Mouse (Mus musculus) retina, postnatal 7 days (tissue): ENCODE data around the gene Nf1.

ENCODE experiments used
- DNase-seq: peaks from one replicate; pipeline ENCODE4 v3.0.0-alpha.2; 2012; ENCODE audit warnings: low read depth, low spot score

Gene Nf1

GRCm38 (mm10) chr11:79460756-79461450, 121.4 kb downstream of the Nf1 start:
- no peak for DNase-seq

GRCm38 (mm10) chr11:79468097-79468496, 128.6 kb downstream of the Nf1 start:
- no peak for DNase-seq

- no peak for DNase-seq
Observed at GRCm38 (mm10) chr11:79483392-79483791, 143.9 kb downstream of the Nf1 start.

GRCm38 (mm10) chr11:79483876-79484528, 144.5 kb downstream of the Nf1 start:
- DNase-seq: no peak

- DNase-seq: no peak
Observed at GRCm38 (mm10) chr11:79484721-79485120, 145.2 kb downstream of the Nf1 start.

- DNase-seq: no peak
Observed at GRCm38 (mm10) chr11:79494976-79495800, 155.7 kb downstream of the Nf1 start.

GRCm38 (mm10) chr11:79502917-79503316, 163.4 kb downstream of the Nf1 start:
- peak; percentile 9 for DNase-seq

- no peak for DNase-seq
Observed at GRCm38 (mm10) chr11:79503845-79504244, 164.4 kb downstream of the Nf1 start, which contains the start of gene Omg. Gene Omg, minus strand, starts transcription at chr11:79504084.

- no peak for DNase-seq
Observed at GRCm38 (mm10) chr11:79504506-79504905, 165.0 kb downstream of the Nf1 start.

GRCm38 (mm10) chr11:79511970-79512369, 172.5 kb downstream of the Nf1 start:
- no peak for DNase-seq

- no peak for DNase-seq
Observed at GRCm38 (mm10) chr11:79515331-79515730, 175.8 kb downstream of the Nf1 start.

GRCm38 (mm10) chr11:79515798-79516197, 176.3 kb downstream of the Nf1 start:
- DNase-seq: no peak

- no peak for DNase-seq
Observed at GRCm38 (mm10) chr11:79519299-79519698, 179.8 kb downstream of the Nf1 start.

GRCm38 (mm10) chr11:79519878-79520291, 180.4 kb downstream of the Nf1 start:
- no peak for DNase-seq

GRCm38 (mm10) chr11:79520772-79521171, 181.3 kb downstream of the Nf1 start:
- no peak for DNase-seq

GRCm38 (mm10) chr11:79521930-79522329, 182.4 kb downstream of the Nf1 start:
- DNase-seq: no peak

GRCm38 (mm10) chr11:79522944-79523343, 183.5 kb downstream of the Nf1 start:
- no peak for DNase-seq

- DNase-seq: no peak
Observed at GRCm38 (mm10) chr11:79523560-79524309, 184.2 kb downstream of the Nf1 start, which contains the start of gene Evi2b. Gene Evi2b, minus strand, starts transcription at chr11:79523762.

GRCm38 (mm10) chr11:79524310-79524575, 184.8 kb downstream of the Nf1 start:
- DNase-seq: no peak

- no peak for DNase-seq
Observed at GRCm38 (mm10) chr11:79526549-79526948, 187.1 kb downstream of the Nf1 start.

- DNase-seq: no peak
Observed at GRCm38 (mm10) chr11:79527015-79527738, 187.7 kb downstream of the Nf1 start.
